In genomic region chr9:113903136-113903535, GRCm38 (mm10) we compare ENCODE assay signal across 10 mouse cellular contexts. TPM values are rescaled to one million over a fixed set of nuclear protein-coding genes. Genes with fewer than 3 reads are reported as not detected.
DNase-seq lines count a peak whose midpoint lies in the region; ATAC-seq and TF ChIP-seq lines count a peak whose summit lies in the region.
"Had no signal": no experiment of that assay in that cellular context is flagged by ENCODE, and none has a peak within 500 bp of the region (broad histone marks: within the 10 kb centered on the region; RNA-seq: fewer than 3 reads in every experiment).

No protein-coding gene starts in this region.

- no peak overlapping the region for H3K4me3 ChIP-seq in embryonic facial prominence, embryonic 14.5 days (ENCODE audit: low read depth, low read length)
- no peak overlapping the region for H3K4me3 ChIP-seq in embryonic facial prominence, embryonic 10.5 days
- no peak overlapping the region for H3K4me3 ChIP-seq in forebrain, postnatal 0 days (ENCODE audit: low read depth, low read length)
- H3K4me3 ChIP-seq in limb, embryonic 10.5 days, result no peak overlapping the region

- H3K27ac ChIP-seq in embryonic facial prominence, embryonic 14.5 days (replicated peaks; ENCODE audit: low read depth, low read length), result no peak overlapping the region
- H3K27ac ChIP-seq in embryonic facial prominence, embryonic 10.5 days (replicated peaks), result no peak overlapping the region
- no peak overlapping the region for H3K27ac ChIP-seq in forebrain, postnatal 0 days (ENCODE audit: low read depth, low read length)
- no peak overlapping the region for H3K27ac ChIP-seq in limb, embryonic 10.5 days
- H3K27ac ChIP-seq: hindbrain, postnatal 0 days had no signal

- no peaks in the 10 kb centered on the region for H3K27me3 ChIP-seq in embryonic facial prominence, embryonic 14.5 days (replicated peaks; ENCODE audit: control insufficient read depth, insufficient read depth, low read length)
- no peaks in the 10 kb centered on the region for H3K27me3 ChIP-seq in embryonic facial prominence, embryonic 10.5 days (replicated peaks; ENCODE audit: low read depth, poor library complexity, severe bottlenecking)
- H3K27me3 ChIP-seq in forebrain, postnatal 0 days (ENCODE audit: insufficient read depth, low read length), result no peaks in the 10 kb centered on the region
- no peaks in the 10 kb centered on the region for H3K27me3 ChIP-seq in limb, embryonic 10.5 days (ENCODE audit: low read depth, poor library complexity, severe bottlenecking)

- ATAC-seq in embryonic facial prominence, embryonic 14.5 days (ENCODE audit: low read depth), result no peak
- ATAC-seq in forebrain, postnatal 0 days, result no peak
- ATAC-seq: hindbrain, postnatal 0 days had no signal

- peak; percentile 20 for DNase-seq in embryonic facial prominence, embryonic 14.5 days (ENCODE audit: low spot score)
- DNase-seq in embryonic facial prominence, embryonic 10.5 days (ENCODE audit: low spot score), result no peak
- DNase-seq in left cerebral cortex, postnatal 14 days (ENCODE audit: low spot score in 2 of 2), result peak; percentile 25 to 39
- DNase-seq in left cerebral cortex, postnatal 4 days, result no peak
- DNase-seq in brain, adult 2 months (ENCODE audit: low read depth, low spot score), result peak; percentile 27
- DNase-seq in lung, postnatal 36 days, result peak; percentile 7
- DNase-seq in forebrain, postnatal 0 days, result no peak
- DNase-seq in limb, embryonic 10.5 days (ENCODE audit: low spot score), result no peak
- DNase-seq: cerebellum, adult 11-12 months had no signal

- no peak for TF ChIP-seq CTCF in forebrain, postnatal 0 days (IDR thresholded peaks at IDR 0.05; ENCODE audit: low read depth)

- no peak overlapping the region for H3K4me2 ChIP-seq in embryonic facial prominence, embryonic 14.5 days (ENCODE audit: low read depth, low read length)
- no peak overlapping the region for H3K4me2 ChIP-seq in forebrain, postnatal 0 days (ENCODE audit: low read depth)

- no peaks in the 10 kb centered on the region for H3K4me1 ChIP-seq in embryonic facial prominence, embryonic 14.5 days (ENCODE audit: control insufficient read depth, insufficient read depth, low read length)
- H3K4me1 ChIP-seq in embryonic facial prominence, embryonic 10.5 days, result no peaks in the 10 kb centered on the region
- no peaks in the 10 kb centered on the region for H3K4me1 ChIP-seq in forebrain, postnatal 0 days (ENCODE audit: insufficient read depth)
- no peaks in the 10 kb centered on the region for H3K4me1 ChIP-seq in limb, embryonic 10.5 days

- H3K36me3 ChIP-seq in embryonic facial prominence, embryonic 14.5 days (ENCODE audit: control insufficient read depth, insufficient read depth, low read length), result peaks cover 50% of the 10 kb centered on the region
- H3K36me3 ChIP-seq in embryonic facial prominence, embryonic 10.5 days (replicated peaks), result peaks cover 76% of the 10 kb centered on the region
- peaks cover 78% of the 10 kb centered on the region for H3K36me3 ChIP-seq in forebrain, postnatal 0 days (ENCODE audit: insufficient read depth)
- peaks cover 70% of the 10 kb centered on the region for H3K36me3 ChIP-seq in limb, embryonic 10.5 days

- intact Hi-C loops in left cerebral cortex, postnatal 14 days (cut with DNase I), result loop anchor here (5.0 kb wide), 1 partner anchor 36 kb away; no protein-coding TSS in a partner anchor
- intact Hi-C loops in left cerebral cortex, postnatal 4 days (cut with DNase I), result no loop called here

- H3K9me3 ChIP-seq in embryonic facial prominence, embryonic 14.5 days (ENCODE audit: control insufficient read depth, low read length), result no peaks in the 10 kb centered on the region
- no peaks in the 10 kb centered on the region for H3K9me3 ChIP-seq in embryonic facial prominence, embryonic 10.5 days
- no peaks in the 10 kb centered on the region for H3K9me3 ChIP-seq in forebrain, postnatal 0 days (ENCODE audit: low read length)
- no peaks in the 10 kb centered on the region for H3K9me3 ChIP-seq in limb, embryonic 10.5 days (replicated peaks)

- no peak overlapping the region for H3K9ac ChIP-seq in embryonic facial prominence, embryonic 14.5 days (ENCODE audit: low read depth, low read length)
- H3K9ac ChIP-seq in forebrain, postnatal 0 days, result no peak overlapping the region

- WGBS in embryonic facial prominence, embryonic 14.5 days, result 76% methylated on average over 4 of the region's 4 CpGs
- WGBS in embryonic facial prominence, embryonic 10.5 days, result 90% methylated on average over 4 of the region's 4 CpGs
- 73% methylated on average over 4 of the region's 4 CpGs for WGBS in forebrain, postnatal 0 days
- 90% methylated on average over 4 of the region's 4 CpGs for WGBS in limb, embryonic 10.5 days

RNA-seq across cellular contexts. Expression of gene Ubp1, which starts 27.6 kb away (rescaled TPM):
- polyA plus RNA-seq in embryonic facial prominence, embryonic 14.5 days (2014; fragmentation: Nextera tagmentation; extraction: Ambion mirVana), result 35.1 and 40.7 TPM in 2 replicates
- 39.0 and 39.2 TPM in 2 replicates for polyA plus RNA-seq in embryonic facial prominence, embryonic 10.5 days (2016; fragmentation: Nextera tagmentation; extraction: Ambion mirVana)
- 10 to 100 TPM; 60.2 to 64.7 TPM for total RNA-seq in left cerebral cortex, postnatal 14 days (2021)
- total RNA-seq in left cerebral cortex, postnatal 4 days (2021), result 10 to 100 TPM; 81.9 to 88.8 TPM
- 77.9 and 92.5 TPM in 2 replicates for total RNA-seq in forebrain, postnatal 0 days (2014; rRNA removed)
- polyA plus RNA-seq in forebrain, postnatal 0 days (2015; fragmentation: Nextera tagmentation; extraction: Ambion mirVana), result 12.6 and 17.8 TPM in 2 replicates
- polyA plus RNA-seq in limb, embryonic 10.5 days (2016; fragmentation: Nextera tagmentation; extraction: Ambion mirVana), result 41.7 and 43.6 TPM in 2 replicates

Comparison
In these comparisons a context has a peak if more than half of its experiments do, and no peak if none do; other contexts are left out.
1. DNase-seq: peak in embryonic facial prominence, embryonic 14.5 days (single experiment), left cerebral cortex, postnatal 14 days (2 of 2), brain, adult 2 months (single experiment) and lung, postnatal 36 days (single experiment); none in embryonic facial prominence, embryonic 10.5 days (single experiment), left cerebral cortex, postnatal 4 days (single experiment), forebrain, postnatal 0 days (single experiment) and limb, embryonic 10.5 days (single experiment).